Mouse (Mus musculus): ENCODE data around the gene Stat5a.

GRCm38 (mm10) chr11:100861836-100862235 lies 2.7 kb downstream of the Stat5a start:
- no peak for TF ChIP-seq POLR2A (IDR thresholded peaks at IDR 0.05; ENCODE audit: control insufficient read depth, low read depth, low read length)
- TF ChIP-seq CTCF (IDR thresholded peaks at IDR 0.05; ENCODE audit: control insufficient read depth, insufficient read depth, insufficient replicate concordance, low read depth, low read length) = no peak

Measured in testis, adult 2 months (tissue).